Mouse (Mus musculus): ENCODE measurements around the gene Slc24a3.

Slc24a3 gene

GRCm38 (mm10) chr2:145213587-145213986, 46.0 kb downstream of the Slc24a3 start:
- DNase-seq = no peak

- no peak for DNase-seq
These were observed 46.7 kb downstream of the Slc24a3 start for GRCm38 (mm10) chr2:145214086-145214831.

- no peak for DNase-seq
These were observed 49.0 kb downstream of the Slc24a3 start for GRCm38 (mm10) chr2:145216580-145216979.

GRCm38 (mm10) chr2:145217422-145217821, 49.9 kb downstream of the Slc24a3 start:
- DNase-seq = no peak

GRCm38 (mm10) chr2:145219246-145219645, 51.7 kb downstream of the Slc24a3 start:
- no peak for DNase-seq

GRCm38 (mm10) chr2:145223646-145224045, 56.1 kb downstream of the Slc24a3 start:
- DNase-seq = no peak

GRCm38 (mm10) chr2:145225640-145226039, 58.1 kb downstream of the Slc24a3 start:
- DNase-seq = no peak

- DNase-seq = no peak
These were observed 58.5 kb downstream of the Slc24a3 start for GRCm38 (mm10) chr2:145226100-145226499.

- DNase-seq = no peak
These were observed 59.8 kb downstream of the Slc24a3 start for GRCm38 (mm10) chr2:145227351-145227750.

- DNase-seq = no peak
These were observed 65.4 kb downstream of the Slc24a3 start for GRCm38 (mm10) chr2:145232764-145233484.

- peak; percentile 15 for DNase-seq
These were observed 66.2 kb downstream of the Slc24a3 start for GRCm38 (mm10) chr2:145233547-145234398.

- no peak for DNase-seq
These were observed 78.8 kb downstream of the Slc24a3 start for GRCm38 (mm10) chr2:145246384-145246783.

GRCm38 (mm10) chr2:145248185-145248584, 80.6 kb downstream of the Slc24a3 start:
- no peak for DNase-seq

GRCm38 (mm10) chr2:145257332-145257731, 89.8 kb downstream of the Slc24a3 start:
- no peak for DNase-seq

- DNase-seq = no peak
These were observed 90.3 kb downstream of the Slc24a3 start for GRCm38 (mm10) chr2:145257855-145258254.

- no peak for DNase-seq
These were observed 93.0 kb downstream of the Slc24a3 start for GRCm38 (mm10) chr2:145260574-145260973.

- no peak for DNase-seq
These were observed 94.6 kb downstream of the Slc24a3 start for GRCm38 (mm10) chr2:145262153-145262552.

GRCm38 (mm10) chr2:145266723-145267122, 99.2 kb downstream of the Slc24a3 start:
- DNase-seq = no peak

GRCm38 (mm10) chr2:145268971-145269370, 101.4 kb downstream of the Slc24a3 start:
- no peak for DNase-seq

- DNase-seq = no peak
These were observed 101.9 kb downstream of the Slc24a3 start for GRCm38 (mm10) chr2:145269410-145269809.

GRCm38 (mm10) chr2:145274016-145274677, 106.6 kb downstream of the Slc24a3 start:
- no peak for DNase-seq

- DNase-seq = no peak
These were observed 111.8 kb downstream of the Slc24a3 start for GRCm38 (mm10) chr2:145279336-145279735.

GRCm38 (mm10) chr2:145283746-145284145, 116.2 kb downstream of the Slc24a3 start:
- DNase-seq = no peak

All from right cerebral cortex, postnatal 25 days (tissue).